Mouse (Mus musculus): ENCODE measurements around the gene Apc2. TPM values are rescaled to one million over a fixed set of nuclear protein-coding genes. Genes with fewer than 3 reads are reported as not detected.

The Apc2 gene
- polyA plus RNA-seq, 1 experiment from 2014 or later: 5.0 TPM

DNA sequence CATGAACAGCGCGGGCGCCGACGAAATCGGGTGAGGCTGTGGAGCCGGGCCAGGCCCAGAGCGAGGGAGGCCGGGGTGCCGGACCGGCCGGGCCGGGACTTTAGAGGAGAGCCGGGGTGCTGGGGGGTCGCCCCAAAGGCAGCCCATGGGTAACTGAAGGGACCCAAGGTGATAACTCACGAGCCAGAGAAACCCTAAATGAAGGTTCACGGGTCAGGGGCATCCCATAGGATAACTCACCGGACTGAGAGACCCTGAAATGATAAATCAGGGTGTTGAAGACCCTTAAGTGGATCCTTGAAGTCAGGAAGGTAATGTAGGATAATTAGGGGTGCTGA lies 30.7 kb upstream of the Apc2 start:
- Histone ChIP-seq H3K9me3 (no peaks in the 10 kb centered on the region), H3K4me3 (replicated peaks) (peak overlapping the region; percentile 93), H3K27me3 (replicated peaks) (no peaks in the 10 kb centered on the region), H3K27ac (peak overlapping the region; percentile 77), H3K36me3 (peaks cover 5% of the 10 kb centered on the region; the same call in 1 of the 2 replicates), H3K4me2 (peak overlapping the region; percentile 73), H3K9ac (peak overlapping the region; percentile 100), H3K4me1 (peaks cover 43% of the 10 kb centered on the region)
- WGBS: under 1% methylated on average over 18 of the region's 18 CpGs
- no peak for ATAC-seq (ENCODE audit: insufficient read depth, low FRiP score, low read depth)

DNA sequence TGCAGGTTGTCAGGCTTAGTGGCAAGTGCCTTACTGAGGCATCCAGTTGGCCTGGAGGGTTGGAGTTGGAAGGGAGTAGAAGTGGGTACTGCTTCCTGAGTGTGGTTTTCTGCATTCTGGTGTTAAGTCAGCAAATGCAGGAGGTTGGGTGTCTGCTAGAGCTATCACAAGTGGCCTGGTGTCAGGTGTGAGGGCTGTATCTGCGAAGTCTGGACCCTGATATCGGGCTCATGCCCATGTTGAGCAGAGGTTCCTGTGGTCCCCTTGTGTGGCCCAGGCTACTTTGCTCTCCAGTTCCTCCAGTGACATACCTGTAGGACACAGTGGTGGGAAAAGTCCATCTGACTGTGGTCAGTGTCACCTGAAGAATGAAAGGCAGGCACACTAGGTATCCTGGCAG lies 25.7 kb upstream of the Apc2 start:
- no peak overlapping the region for H3K4me3 ChIP-seq (replicated peaks)
- no peak for ATAC-seq (ENCODE audit: insufficient read depth, low FRiP score, low read depth)
- peaks cover 13% of the 10 kb centered on the region; the same call in 1 of the 2 replicates for H3K36me3 ChIP-seq
- peak overlapping the region; percentile 4; the same call in 1 of the 2 replicates for H3K27ac ChIP-seq
- peaks cover 59% of the 10 kb centered on the region for H3K4me1 ChIP-seq
- no peak overlapping the region for H3K9ac ChIP-seq
- no peaks in the 10 kb centered on the region for H3K9me3 ChIP-seq
- no peaks in the 10 kb centered on the region for H3K27me3 ChIP-seq (replicated peaks)
- H3K4me2 ChIP-seq: no peak overlapping the region
- 83% methylated on average over 2 of the region's 2 CpGs for WGBS

DNA sequence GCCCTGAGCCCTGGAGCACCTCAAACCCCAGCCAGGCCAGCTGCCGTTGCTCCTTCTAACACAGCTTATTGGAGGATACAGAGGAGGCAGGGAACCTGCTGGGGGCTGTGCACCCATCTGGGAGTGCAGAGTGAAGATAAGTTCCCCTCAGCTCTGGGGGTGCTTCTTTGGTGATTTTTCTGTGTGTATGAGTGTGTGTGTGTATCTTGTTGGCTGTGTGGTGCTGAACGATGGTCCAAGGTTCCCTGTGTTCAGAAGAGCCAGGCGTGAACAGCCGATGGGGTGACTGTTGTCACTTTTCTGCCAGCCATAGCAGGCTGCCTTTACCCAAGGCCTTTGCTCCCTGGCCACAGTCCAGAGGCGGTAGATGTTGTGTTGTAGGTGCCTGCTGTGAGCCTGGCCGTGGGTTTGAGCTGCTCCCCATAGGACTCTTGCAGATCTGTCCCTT lies 25.0 kb upstream of the Apc2 start:
- peaks cover 13% of the 10 kb centered on the region; the same call in 1 of the 2 replicates for H3K36me3 ChIP-seq
- H3K27ac ChIP-seq: peak overlapping the region; percentile 4; the same call in 1 of the 2 replicates
- peaks cover 56% of the 10 kb centered on the region for H3K4me1 ChIP-seq
- 62% methylated on average over 6 of the region's 6 CpGs for WGBS
- no peaks in the 10 kb centered on the region for H3K27me3 ChIP-seq (replicated peaks)
- ATAC-seq (ENCODE audit: insufficient read depth, low FRiP score, low read depth): peak; percentile 36; the same call in 1 of the 2 replicates
- H3K4me3 ChIP-seq (replicated peaks): no peak overlapping the region
- no peak overlapping the region; the same call in 1 of the 2 replicates for H3K4me2 ChIP-seq
- H3K9ac ChIP-seq: no peak overlapping the region
- H3K9me3 ChIP-seq: no peaks in the 10 kb centered on the region

DNA sequence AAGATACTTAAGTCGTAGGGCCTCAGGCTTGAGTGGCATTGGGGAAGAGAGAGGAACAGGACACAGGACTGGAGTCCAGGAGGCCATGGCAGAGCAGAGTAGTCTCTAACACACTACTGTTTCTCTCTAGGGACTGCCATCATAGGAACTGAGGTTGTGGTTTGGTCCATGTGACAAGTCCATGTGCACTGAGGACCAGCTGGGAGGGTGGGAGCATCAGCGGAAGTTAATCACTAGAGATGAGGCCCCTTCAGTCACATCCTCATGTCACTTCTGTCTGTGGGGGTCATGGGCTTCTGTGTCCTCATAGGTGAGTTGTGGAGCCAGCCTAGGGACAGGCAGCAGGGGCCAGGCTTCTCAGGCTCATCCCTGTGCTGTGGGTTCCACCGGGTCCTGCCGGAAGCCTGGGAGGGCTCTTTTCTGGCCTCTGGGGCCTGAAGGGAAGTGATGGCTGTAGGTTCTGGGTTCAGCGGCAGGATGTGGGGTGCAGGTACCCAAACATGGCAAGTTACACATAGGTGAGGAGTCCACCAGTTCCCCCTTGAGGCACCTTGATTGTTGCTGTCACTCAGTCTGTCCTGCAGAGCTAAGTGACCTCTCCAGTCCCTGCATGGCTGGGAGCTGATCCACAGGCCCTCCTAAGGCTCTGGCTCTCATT lies 24.5 kb upstream of the Apc2 start:
- Histone ChIP-seq H3K36me3 (peaks cover 13% of the 10 kb centered on the region; the same call in 1 of the 2 replicates), H3K9ac (no peak overlapping the region), H3K27me3 (replicated peaks) (no peaks in the 10 kb centered on the region), H3K27ac (0 out of 2 replicates have a peak overlapping the region, but pooled peaks have one; percentile 27), H3K9me3 (no peaks in the 10 kb centered on the region), H3K4me1 (peaks cover 52% of the 10 kb centered on the region), H3K4me3 (replicated peaks) (no peak overlapping the region), H3K4me2 (peak overlapping the region; percentile 16; the same call in 1 of the 2 replicates)
- no peak for ATAC-seq (ENCODE audit: insufficient read depth, low FRiP score, low read depth)
- WGBS: 81% methylated on average over 5 of the region's 5 CpGs

DNA sequence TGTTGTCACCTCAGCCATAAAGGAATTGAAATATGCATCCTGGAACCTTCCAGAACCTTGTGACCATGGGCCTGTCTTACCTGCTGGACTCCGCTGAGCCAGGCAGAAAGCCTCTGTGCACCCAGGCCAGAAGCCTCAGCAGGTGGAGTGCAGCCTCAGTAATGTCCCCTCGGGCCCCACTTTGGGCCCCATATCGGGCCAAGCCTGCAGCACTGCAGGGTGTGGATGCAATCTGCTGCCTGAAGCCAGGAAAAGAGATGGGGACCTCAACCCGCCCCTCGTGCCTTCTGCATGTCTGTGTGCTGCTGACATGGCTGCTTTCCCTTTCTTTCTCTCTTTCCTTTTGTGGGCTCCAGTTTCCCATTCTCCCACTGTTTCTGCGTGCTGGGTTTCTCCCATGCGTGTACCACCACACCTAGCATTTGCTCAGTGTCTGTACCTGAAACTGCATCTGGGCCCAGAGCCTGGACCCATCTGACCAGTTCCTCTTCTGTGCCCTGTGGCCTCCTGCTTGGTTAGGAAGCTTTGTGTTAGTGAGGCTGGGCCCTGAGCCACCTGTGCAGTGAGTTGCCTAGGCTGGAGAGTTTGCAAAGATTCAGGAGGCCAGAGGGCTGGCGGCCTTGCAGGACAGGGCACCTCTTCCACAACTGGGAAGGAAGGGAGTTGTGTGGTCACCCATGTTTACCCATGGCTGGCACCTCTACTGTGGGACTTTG lies 23.7 kb upstream of the Apc2 start:
- H3K4me2 ChIP-seq: no peak overlapping the region
- WGBS: 89% methylated on average over 8 of the region's 8 CpGs
- peaks cover 17% of the 10 kb centered on the region for H3K36me3 ChIP-seq
- no peaks in the 10 kb centered on the region for H3K27me3 ChIP-seq (replicated peaks)
- H3K27ac ChIP-seq: peak overlapping the region; percentile 27; the same call in 1 of the 2 replicates
- no peak for ATAC-seq (ENCODE audit: insufficient read depth, low FRiP score, low read depth)
- H3K4me3 ChIP-seq (replicated peaks): no peak overlapping the region
- H3K4me1 ChIP-seq: peaks cover 47% of the 10 kb centered on the region
- no peaks in the 10 kb centered on the region for H3K9me3 ChIP-seq
- no peak overlapping the region for H3K9ac ChIP-seq

DNA sequence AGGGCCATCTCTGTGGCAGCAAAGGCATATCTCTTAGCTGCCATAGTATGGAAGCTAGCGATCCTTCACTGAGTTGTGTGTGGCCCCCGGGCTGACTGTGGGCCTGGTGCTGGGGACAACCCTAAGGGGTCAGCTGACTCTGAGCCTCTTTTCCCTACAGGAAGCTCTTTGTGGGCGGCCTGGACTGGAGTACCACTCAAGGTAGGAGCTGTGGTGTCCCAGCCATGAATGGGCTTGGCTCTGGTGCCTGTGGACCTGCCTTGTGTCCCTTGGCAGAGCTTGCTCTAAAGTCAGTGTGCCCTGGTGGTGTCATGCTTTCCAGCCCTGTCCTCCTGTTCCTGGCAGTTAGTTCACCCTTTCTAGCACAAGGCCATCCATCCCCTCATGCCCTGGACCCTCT lies 21.9 kb upstream of the Apc2 start:
- Histone ChIP-seq H3K9ac (no peak overlapping the region), H3K9me3 (no peaks in the 10 kb centered on the region), H3K4me1 (peaks cover 31% of the 10 kb centered on the region), H3K4me3 (replicated peaks) (no peak overlapping the region), H3K27ac (no peak overlapping the region), H3K36me3 (peaks cover 30% of the 10 kb centered on the region), H3K27me3 (replicated peaks) (no peaks in the 10 kb centered on the region), H3K4me2 (no peak overlapping the region)
- WGBS: 86% methylated on average over 3 of the region's 3 CpGs
- ATAC-seq (ENCODE audit: insufficient read depth, low FRiP score, low read depth): no peak

DNA sequence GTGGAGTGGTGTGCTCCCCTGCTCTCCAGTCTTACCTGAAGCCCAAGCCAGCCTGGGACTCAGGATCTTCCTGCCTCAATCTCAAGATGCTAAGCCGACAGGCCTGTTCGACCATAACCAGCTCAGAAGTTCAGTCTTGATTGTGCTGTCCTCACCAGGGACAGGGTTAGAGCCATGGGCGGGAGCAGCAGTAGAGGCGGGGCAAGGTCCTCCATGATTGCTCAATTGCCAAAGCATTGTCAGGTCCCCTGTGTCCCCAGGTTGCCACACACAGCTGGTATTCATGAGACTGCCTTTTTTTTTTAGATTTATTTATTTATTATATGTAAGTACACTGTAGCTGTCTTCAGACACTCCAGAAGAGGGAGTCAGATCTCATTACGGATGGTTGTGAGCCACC lies 19.5 kb upstream of the Apc2 start:
- Histone ChIP-seq H3K9ac (no peak overlapping the region), H3K27me3 (replicated peaks) (no peaks in the 10 kb centered on the region), H3K36me3 (peaks cover 51% of the 10 kb centered on the region), H3K4me3 (replicated peaks) (no peak overlapping the region), H3K4me1 (peaks cover 13% of the 10 kb centered on the region), H3K9me3 (no peaks in the 10 kb centered on the region), H3K27ac (no peak overlapping the region), H3K4me2 (no peak overlapping the region)
- no peak for ATAC-seq (ENCODE audit: insufficient read depth, low FRiP score, low read depth)
- 77% methylated on average over 5 of the region's 5 CpGs for WGBS

DNA sequence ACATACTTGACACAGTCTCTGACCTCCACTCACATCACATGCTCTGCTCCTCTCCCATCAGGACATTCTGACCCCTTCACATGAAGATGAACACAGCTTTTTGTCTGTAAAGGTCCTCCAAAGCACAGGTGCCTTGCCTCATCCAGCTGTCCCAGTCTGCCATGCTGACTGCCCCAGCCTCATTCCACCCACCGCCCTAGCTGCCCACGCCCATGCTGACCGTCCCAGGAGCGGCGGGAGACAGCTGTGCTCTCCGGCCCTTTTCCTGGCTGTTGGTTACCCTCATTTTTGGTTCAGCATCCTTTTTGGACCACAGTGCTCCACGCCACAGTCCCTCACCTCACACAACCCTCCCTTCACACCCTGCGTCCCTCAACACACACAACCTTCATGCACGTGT lies 17.4 kb upstream of the Apc2 start:
- no peak for ATAC-seq (ENCODE audit: insufficient read depth, low FRiP score, low read depth)

DNA sequence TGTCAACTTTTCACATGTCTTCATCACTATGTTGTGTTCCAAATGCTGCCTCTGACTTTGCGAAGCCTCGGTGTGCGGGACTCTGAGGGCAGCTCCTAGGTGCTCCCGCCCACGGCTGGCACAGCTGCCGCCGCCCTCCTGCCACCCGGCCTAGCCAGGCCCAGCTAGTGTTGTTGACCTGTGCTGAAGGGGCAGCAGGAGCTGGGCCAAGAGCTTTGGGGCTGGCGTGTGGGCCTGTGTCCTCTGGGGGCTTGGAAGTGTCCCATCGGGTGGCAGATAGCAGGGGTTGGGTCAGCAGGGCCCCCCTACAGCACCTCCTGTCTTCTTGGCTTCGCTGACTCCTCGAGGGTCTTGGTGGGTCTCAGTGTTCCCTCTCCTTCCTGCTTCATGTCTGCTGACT lies 16.5 kb upstream of the Apc2 start:
- peaks cover 67% of the 10 kb centered on the region for H3K36me3 ChIP-seq
- no peaks in the 10 kb centered on the region for H3K27me3 ChIP-seq (replicated peaks)
- no peak overlapping the region for H3K4me3 ChIP-seq (replicated peaks)
- 93% methylated on average over 12 of the region's 12 CpGs for WGBS
- H3K27ac ChIP-seq: no peak overlapping the region
- no peak overlapping the region for H3K9ac ChIP-seq
- no peak for ATAC-seq (ENCODE audit: insufficient read depth, low FRiP score, low read depth)
- no peak overlapping the region for H3K4me2 ChIP-seq
- no peaks in the 10 kb centered on the region for H3K9me3 ChIP-seq
- peaks cover 13% of the 10 kb centered on the region; the same call in 1 of the 2 replicates for H3K4me1 ChIP-seq

More for the DNA sequence above, 17.4 kb upstream of the Apc2 start:
- no peak overlapping the region for H3K4me2 ChIP-seq
- H3K9me3 ChIP-seq: no peaks in the 10 kb centered on the region
- no peaks in the 10 kb centered on the region for H3K27me3 ChIP-seq (replicated peaks)
- H3K36me3 ChIP-seq: peaks cover 65% of the 10 kb centered on the region
- H3K27ac ChIP-seq: no peak overlapping the region
- H3K4me3 ChIP-seq (replicated peaks): no peak overlapping the region
- WGBS: 91% methylated on average over 9 of the region's 9 CpGs
- no peak overlapping the region for H3K9ac ChIP-seq
- H3K4me1 ChIP-seq: peaks cover 10% of the 10 kb centered on the region; the same call in 1 of the 2 replicates

DNA sequence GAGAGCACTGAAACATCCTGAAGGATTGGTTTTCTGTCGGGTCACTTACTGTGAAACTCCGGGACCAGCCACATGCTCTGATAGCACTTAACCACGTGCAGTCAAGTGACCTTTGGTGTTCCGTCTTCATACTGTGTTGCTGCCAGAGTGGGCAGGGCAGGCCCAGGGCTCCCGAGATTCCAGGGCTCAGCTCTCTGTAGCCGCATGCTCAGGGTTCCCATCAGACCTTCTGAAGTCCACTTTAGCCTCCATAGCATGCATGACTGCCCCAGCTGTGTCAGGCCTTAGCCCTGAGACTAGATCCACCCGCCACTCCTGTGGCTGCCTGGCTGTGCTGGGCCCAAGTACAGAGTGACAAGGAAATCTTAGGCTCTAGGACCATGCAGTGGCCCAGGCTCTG lies 14.5 kb upstream of the Apc2 start:
- no peaks in the 10 kb centered on the region for H3K9me3 ChIP-seq
- H3K36me3 ChIP-seq: peaks cover 82% of the 10 kb centered on the region
- H3K4me2 ChIP-seq: no peak overlapping the region
- ATAC-seq (ENCODE audit: insufficient read depth, low FRiP score, low read depth): no peak
- no peaks in the 10 kb centered on the region for H3K27me3 ChIP-seq (replicated peaks)
- no peak overlapping the region for H3K4me3 ChIP-seq (replicated peaks)
- 71% methylated on average over 7 of the region's 7 CpGs for WGBS
- no peak overlapping the region for H3K9ac ChIP-seq
- 0 out of 2 replicates have a peak overlapping the region, but pooled peaks have one; percentile 63 for H3K27ac ChIP-seq
- H3K4me1 ChIP-seq: peaks cover 18% of the 10 kb centered on the region; the same call in 1 of the 2 replicates

DNA sequence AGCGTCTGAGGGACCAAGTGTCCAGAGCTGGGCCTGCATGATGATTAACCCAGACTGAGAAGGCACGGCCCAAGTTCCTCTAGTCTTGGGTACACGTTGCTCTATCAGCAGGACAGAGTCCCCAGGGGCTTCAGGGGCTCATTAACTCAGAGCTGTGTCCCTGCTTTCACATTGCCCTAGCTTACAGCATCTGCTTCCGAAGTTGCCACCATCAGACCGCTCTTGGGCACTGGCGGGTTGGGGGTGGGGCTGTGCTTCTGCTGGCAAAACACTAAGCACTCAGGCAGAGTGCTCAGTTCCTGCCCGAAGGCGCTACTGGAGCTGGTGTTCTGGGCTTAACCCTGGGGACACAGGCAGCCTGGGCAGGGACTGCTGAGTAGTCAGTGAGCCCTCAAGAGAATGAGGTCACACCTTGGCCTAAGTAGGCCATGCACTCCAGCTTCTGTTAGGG lies 13.8 kb upstream of the Apc2 start:
- Histone ChIP-seq H3K4me3 (replicated peaks) (no peak overlapping the region), H3K27ac (peak overlapping the region; percentile 63), H3K4me2 (no peak overlapping the region), H3K4me1 (peaks cover 18% of the 10 kb centered on the region; the same call in 1 of the 2 replicates), H3K27me3 (replicated peaks) (no peaks in the 10 kb centered on the region), H3K9me3 (no peaks in the 10 kb centered on the region), H3K9ac (no peak overlapping the region), H3K36me3 (peaks cover 83% of the 10 kb centered on the region)
- 78% methylated on average over 8 of the region's 8 CpGs for WGBS
- ATAC-seq (ENCODE audit: insufficient read depth, low FRiP score, low read depth): peak; percentile 20; the same call in 1 of the 2 replicates
